Mouse (Mus musculus) embryo, embryonic 9.5 days (tissue): ENCODE data around the gene Plcl1.

Source experiments
- DNase-seq: peaks from one replicate; pipeline ENCODE4 v3.0.0-alpha.2; 2017; ENCODE audit errors: extremely low spot score

Plcl1 gene

DNA sequence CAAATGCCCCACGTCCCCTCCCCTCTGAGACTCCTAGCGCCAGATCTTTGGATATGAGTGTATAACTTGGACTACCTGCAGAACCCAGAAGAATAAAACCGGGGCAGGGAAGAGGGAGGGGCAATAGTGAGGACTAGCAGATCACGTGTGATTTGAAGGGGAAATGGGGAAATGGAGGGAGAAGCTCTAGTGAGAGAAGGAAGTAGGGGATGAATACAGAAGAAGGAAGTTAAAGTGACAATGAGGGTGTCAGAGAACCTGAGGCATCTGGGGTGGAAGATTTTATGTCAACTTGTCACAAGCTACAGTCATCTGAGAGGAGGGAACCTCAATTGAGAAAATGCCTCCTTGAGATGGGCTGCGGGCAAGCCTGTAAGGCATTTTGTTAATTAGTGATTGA, 119.4 kb downstream of the Plcl1 start:
- DNase-seq = no peak

- no peak for DNase-seq
These were observed 120.0 kb downstream of the Plcl1 start for GRCm38 (mm10) chr1:55525748-55526147.

DNA sequence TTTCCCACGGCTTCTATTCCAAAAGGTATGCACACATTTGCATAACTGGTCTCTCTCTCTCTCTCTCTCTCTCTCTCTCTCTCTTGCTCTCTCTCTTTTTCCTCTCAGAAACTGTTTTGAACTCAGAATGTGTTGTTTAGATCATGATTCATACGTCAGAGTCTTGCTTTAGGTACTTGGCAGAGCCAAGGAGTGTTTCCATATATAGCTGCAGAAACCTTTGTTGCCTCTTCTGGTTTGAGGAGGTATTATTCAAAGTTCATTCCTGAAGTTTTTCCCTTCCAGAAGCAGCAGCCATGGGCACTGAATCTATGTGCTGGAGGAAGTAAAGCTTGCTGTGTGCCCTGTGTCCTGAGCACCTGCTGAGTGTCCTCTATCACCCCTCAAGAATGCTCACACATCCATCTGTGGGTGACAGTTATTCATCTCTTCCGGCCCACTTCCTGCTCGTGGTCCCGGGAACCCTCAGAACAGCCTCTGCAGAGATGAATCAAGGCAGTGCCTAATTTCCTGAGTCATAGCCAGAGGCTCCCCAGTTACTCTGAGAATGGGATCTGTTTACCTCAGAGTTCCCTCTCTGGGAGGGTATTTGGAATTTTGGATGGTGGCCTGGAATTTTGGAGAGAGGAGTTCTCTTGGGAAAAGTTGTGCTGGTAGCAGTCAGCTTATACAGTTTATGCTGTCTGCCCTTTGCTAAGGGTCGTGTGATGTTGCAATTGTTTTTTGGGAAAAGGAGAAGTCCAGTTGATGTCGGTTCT, 123.0 kb downstream of the Plcl1 start:
- DNase-seq = no peak

DNA sequence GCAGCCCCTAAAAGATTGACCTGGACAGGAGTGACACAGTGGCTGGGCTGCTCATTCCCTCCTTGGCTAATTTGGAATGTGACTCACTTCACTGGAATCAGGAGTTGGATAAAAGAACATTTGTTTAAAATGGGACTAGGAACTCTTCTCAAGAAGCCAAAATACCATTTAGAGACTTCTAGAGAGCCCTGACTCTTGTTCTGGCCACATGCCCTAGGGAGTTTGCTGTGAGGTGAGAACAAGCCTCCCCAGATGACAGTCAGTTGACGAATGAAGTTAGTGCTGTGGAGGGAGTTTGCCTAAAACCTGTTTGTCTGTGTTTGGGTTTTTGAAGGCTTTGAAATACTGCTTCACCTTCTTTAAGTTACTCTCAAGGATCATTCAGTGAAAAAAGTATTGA, 128.1 kb downstream of the Plcl1 start:
- DNase-seq = no peak

- no peak for DNase-seq
These were observed 148.7 kb downstream of the Plcl1 start for GRCm38 (mm10) chr1:55554405-55554804.

DNA sequence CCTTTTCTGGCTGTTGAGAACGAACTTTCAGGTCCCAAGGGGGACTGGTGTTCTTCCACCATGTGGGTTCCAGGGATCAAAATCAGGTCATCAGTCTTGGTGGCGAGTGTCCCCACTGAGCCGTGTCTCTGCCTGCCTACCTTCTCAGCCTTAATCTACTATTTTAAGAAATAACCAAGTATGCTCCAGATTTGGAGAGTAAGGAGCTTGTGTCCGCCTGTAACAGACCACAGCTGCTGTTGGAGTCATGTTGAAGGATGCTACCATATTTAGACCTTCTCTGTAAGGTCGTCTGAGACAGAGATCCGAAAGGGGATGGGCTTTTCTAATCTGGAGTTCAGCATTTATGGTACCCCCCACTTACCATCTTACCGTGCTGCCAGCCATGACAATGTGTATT, 152.2 kb downstream of the Plcl1 start:
- no peak for DNase-seq

DNA sequence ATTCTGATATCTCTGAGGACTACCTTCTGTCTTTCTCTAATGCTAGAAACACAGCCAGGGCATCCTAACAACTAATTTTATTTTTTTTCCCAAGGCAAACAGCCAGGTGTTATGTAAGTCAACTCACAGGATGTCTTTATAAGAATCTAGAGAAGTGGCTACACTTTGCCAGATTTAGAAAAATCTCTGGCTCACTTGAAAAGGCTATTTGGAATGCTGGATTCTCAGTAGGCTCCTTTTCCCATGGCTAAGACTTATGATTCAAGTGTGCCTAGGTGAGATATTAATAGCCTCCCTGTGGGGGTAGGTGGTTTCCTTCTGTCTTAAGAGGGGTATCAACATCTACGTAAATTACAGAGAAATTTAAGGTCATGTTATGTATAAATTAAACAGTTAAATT, 152.7 kb downstream of the Plcl1 start:
- no peak for DNase-seq

DNA sequence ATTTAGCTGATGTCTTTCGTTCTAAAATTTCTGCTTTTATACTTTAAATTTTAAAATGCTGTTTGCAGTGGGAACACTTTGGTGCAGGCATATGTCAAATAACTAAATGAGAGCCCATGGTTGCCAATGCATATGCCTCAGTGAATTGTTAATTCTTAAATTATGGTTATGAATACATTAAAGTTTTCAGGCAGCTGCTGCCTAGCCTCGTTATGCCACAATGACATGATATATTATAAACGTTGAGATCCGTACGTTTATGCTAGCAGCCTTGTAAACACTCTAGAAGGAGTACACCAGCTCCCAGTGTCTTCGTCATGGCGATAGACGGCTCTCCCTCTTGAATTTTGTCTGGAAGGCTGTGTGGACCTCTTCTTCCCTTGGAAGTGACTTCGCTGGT, 154.3 kb downstream of the Plcl1 start:
- no peak for DNase-seq

- no peak for DNase-seq
These were observed 160.2 kb downstream of the Plcl1 start for GRCm38 (mm10) chr1:55565933-55566332.

DNA sequence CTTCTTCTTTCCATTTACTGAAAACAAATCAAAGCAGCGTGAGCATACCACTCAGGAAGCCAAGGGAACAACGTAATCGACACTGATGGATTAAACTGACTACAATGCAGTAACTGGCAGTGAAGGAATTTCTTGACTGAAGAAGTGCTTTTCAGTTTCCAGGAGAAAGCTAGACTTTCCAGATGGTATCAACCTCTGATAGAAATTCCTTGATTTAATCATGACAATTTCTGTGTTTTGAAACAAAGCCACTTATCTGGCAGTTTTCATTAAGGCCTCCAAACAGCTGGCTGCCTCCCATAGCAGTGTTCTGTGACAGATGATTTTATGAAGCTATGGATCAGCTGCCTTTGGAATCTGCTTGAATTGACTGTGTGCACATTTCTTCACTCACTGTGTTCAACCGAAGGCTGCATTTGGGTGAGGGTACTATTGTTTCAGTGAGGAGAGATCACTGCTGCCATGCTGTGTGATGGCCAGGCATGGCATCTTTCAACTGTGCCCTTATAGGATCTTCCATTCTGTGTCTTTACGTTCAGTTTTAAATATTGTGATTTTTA, 162.2 kb downstream of the Plcl1 start:
- DNase-seq = no peak

- no peak for DNase-seq
These were observed 164.5 kb downstream of the Plcl1 start for GRCm38 (mm10) chr1:55570225-55570624.

- DNase-seq = no peak
These were observed 165.7 kb downstream of the Plcl1 start for GRCm38 (mm10) chr1:55571399-55571798.

- no peak for DNase-seq
These were observed 166.5 kb downstream of the Plcl1 start for GRCm38 (mm10) chr1:55572202-55572601.

DNA sequence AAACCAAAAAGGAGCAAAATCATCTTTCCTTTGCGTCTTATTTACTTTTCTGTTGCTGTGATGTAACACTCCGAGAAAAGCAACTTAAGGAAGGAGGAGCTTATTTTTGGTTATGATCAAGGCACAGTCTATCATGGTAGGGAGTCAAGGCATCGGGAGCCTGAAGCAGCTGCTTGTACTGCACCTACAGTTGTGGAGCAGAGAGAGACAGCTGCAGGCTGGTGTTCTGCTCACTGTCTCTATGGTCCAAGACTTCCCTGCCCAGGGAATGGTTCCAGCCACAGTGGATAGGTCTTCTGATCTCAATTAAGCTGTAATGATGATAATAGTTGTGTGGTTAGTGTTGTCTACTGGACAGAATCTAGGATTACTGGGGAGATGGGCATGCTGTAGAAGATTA, 166.9 kb downstream of the Plcl1 start:
- DNase-seq = no peak

DNA sequence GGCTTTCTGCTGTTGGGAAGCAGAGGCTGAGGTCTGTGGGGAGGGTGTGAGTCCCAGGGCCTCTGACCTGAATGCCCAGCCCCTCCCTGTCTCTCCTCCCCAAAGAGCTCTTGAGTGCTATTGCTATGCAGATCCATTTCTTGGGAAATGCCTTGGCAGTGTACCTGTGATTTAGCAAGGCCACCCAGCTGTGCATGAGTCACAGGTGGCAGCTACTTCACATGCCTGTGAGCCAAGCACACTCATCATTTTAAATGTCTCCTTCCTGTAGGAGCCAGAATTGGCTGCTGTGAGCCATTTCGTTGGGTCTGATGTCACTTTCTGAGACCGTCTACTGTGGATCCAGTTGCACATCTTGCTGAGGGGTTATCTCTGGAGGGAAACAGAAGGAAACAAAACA, 170.2 kb downstream of the Plcl1 start:
- DNase-seq = no peak

- no peak for DNase-seq
These were observed 176.0 kb downstream of the Plcl1 start for GRCm38 (mm10) chr1:55581752-55582151.

DNA sequence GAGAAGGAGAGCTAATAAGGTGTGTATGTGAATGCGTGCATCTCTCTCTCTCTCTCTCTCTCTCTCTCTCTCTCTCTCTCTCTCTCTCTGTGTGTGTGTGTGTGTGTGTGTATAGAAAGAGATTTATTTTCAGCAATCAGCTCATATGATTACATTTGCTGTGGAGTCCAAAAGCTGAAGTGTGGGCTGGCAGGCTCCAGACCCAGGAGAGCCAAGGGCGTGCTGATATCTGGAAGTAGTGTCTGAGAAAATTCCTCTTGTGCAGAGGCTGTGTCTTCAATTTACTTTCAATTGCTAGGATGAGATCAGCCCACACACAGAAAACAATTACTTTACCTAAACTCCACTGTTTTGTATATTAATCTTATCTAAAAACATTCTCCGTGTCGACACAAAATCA, 179.7 kb downstream of the Plcl1 start:
- DNase-seq = no peak

DNA sequence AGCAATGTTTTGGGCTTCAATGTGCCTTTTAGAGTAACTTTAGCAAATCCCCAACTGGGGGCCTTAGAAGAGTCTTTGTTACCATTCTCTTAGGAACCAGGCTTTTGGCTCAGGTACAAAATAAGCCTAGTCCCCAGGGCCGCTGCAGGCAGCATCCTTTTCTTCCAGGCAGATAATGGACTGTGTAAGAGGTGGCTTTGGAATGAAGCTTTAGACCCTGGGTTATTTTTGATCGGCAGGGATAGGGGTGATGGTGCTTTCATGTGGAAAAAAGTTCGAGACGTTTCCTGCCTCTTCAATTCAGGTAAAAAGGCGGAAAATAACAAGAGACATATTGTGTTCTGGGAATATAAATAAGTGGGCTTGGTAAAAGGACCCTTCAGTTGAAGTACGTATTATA, 182.4 kb downstream of the Plcl1 start:
- DNase-seq = no peak

GRCm38 (mm10) chr1:55590047-55590446, 184.3 kb downstream of the Plcl1 start:
- DNase-seq = no peak

GRCm38 (mm10) chr1:55600496-55600895, 194.8 kb downstream of the Plcl1 start:
- no peak for DNase-seq

GRCm38 (mm10) chr1:55604593-55604992, 198.9 kb downstream of the Plcl1 start:
- DNase-seq = no peak

DNA sequence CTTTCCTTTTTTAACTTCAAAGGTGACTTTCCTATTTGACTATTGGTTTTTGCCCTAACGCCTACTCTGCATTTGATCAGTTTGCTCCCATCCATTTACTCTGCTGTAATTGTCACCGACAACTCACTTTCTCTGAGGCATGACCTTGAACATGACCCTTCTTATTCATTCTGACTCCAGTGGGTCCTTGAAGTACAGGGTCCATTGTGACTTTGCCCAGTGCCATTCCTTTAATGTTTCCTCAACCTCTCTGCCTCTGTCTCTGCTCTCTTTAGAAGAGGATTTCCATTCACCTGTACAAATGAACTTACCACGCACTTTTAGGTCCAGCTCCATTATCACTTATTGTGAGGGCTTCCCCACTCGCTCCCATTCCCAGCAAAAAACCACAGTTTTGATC, 199.7 kb downstream of the Plcl1 start:
- DNase-seq = no peak

DNA sequence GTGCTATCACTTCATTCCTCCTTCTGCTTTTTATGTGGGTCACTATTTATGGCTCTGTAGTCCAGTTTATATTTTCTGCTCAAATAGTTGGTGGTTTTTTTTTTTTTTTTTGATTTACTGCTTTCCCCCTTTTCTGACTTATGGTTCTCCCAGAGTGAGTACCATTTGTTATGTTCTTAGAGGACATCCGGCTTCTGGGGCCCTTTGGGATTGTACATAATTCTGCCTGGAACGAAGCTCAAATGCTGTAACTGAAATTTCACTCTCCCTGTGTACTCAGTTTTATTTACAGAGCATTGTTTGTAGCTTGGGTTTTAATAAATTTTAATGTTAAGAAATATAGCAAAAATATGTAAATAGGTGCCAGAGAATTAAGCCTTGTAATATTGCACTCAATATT, 200.2 kb downstream of the Plcl1 start:
- DNase-seq = no peak

- no peak for DNase-seq
These were observed 200.7 kb downstream of the Plcl1 start for GRCm38 (mm10) chr1:55606405-55606804.
